Mouse (Mus musculus): ENCODE results near the gene Slc34a1. TPM values are rescaled to one million over a fixed set of nuclear protein-coding genes. Genes with fewer than 3 reads are reported as not detected.

The Slc34a1 gene
- total RNA-seq, 2 experiments from 2014 or later, result 0.15 TPM; not detected in 1

GRCm38 (mm10) chr13:55381790-55382189, 16.2 kb upstream of the Slc34a1 start:
- Histone ChIP-seq H3K4me3 (no peak overlapping the region), H3K27ac (peak overlapping the region; percentile 90)
- DNase-seq (ENCODE audit: low spot score in 2 of 2), result peak; percentile 71 to 83
- no peak for TF ChIP-seq CTCF (conservative IDR thresholded peaks at IDR 0.05)

- TF ChIP-seq CTCF (conservative IDR thresholded peaks at IDR 0.05), result no peak
- H3K27ac ChIP-seq, result no peak overlapping the region
- DNase-seq (ENCODE audit: low spot score in 2 of 2), result no peak
- H3K4me3 ChIP-seq, result no peak overlapping the region
Observed at GRCm38 (mm10) chr13:55390644-55391043, 7.3 kb upstream of the Slc34a1 start.

DNA sequence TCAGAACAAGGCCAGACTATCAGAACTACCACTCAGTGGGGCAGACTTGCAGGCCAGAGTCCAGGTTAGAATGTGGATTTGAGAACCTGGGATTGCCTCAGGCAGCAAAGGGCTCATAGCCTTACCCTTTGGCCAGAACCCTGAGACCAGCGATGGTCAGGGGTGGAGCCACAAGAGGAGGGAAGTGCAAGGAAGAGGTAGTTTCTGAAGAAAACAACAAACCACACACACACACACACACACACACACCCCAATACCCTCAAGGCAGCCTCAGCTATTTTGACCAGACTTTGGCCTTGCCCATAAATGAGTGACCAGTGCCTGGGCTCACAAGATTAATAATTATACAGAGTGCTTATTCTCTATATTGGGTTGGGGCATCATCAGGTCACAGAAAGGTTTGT, 6.4 kb upstream of the Slc34a1 start:
- Histone ChIP-seq H3K4me3 (no peak overlapping the region), H3K27ac (no peak overlapping the region)
- TF ChIP-seq CTCF (conservative IDR thresholded peaks at IDR 0.05), result no peak
- no peak for DNase-seq (ENCODE audit: low spot score in 2 of 2)

DNA sequence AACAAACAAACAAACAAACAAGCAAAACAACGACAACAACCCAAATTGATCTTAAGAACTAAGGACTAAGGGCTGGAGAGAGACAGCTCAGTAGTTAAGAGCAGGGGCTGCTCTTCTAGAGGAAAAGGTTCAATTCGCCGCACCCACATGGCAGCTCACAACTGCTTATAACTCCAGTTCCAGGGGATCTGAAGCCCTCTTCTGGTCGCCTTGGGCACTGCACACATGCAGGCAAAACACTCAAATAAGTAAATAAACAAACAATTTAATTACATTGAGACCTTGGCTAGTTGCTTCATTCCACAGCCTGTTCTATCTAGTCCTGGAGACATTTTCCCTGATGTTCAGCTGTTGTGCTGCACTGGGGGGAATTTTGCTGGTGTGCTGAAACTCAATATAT, 5.1 kb upstream of the Slc34a1 start:
- no peak overlapping the region for H3K27ac ChIP-seq
- no peak overlapping the region for H3K4me3 ChIP-seq
- TF ChIP-seq CTCF (conservative IDR thresholded peaks at IDR 0.05), result peak; percentile 70
- no peak for DNase-seq (ENCODE audit: low spot score in 2 of 2)

DNA sequence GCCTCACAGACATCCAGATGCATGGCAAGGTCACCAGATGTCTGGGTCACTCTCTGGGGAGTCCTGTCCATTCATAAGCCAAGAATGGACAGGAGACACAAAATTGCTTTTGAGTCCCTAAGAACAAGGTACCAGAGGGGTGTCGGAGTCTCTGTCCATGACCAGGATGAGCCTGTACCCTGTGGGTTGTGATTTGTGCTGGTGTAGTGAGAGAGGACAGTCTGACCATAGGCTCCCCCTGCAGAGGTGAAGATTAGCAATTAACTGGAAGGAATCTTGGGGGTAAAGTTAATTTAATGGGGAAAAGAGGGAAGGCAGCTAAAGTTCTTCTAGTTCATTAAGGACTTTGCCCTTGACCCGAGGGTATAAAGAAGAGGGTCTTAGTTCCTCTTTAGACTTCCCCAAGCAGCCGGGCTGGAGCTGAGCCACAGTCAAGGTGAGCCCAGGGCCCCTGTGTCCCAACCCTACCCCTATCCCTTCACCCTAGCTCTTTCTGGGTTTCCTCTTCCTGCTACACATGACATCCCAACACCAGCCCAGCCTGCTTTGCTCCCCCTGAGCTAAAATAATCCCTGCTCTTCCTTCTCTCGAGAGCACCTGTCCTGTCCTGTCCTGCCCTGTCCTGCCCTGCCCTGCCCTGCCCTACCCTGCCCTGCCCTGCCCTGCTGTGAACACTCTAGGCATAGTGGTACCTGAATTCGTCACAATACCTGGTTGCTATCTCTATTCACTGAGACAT, 1.5 kb downstream of the Slc34a1 start:
- Histone ChIP-seq H3K4me3 (no peak overlapping the region), H3K27ac (no peak overlapping the region)
- TF ChIP-seq CTCF (conservative IDR thresholded peaks at IDR 0.05), result no peak
- no peak for DNase-seq (ENCODE audit: low spot score in 2 of 2)

DNA sequence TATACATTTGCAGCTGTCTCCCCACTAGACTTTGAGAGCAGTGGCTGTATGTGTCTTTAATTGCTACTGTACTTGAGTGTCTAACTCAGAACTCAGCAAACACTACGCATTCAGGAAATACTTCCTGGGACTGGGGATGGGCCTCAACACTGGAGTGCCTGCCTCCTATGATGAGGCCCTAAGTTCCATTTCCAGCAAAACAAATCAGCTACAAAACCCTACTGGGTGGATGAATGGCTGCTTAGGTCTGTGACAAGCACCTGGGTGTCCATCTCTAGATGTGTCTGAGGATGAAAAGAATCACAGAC, 2.0 kb downstream of the Slc34a1 start:
- no peak for TF ChIP-seq CTCF (conservative IDR thresholded peaks at IDR 0.05)
- no peak overlapping the region for H3K4me3 ChIP-seq

DNA sequence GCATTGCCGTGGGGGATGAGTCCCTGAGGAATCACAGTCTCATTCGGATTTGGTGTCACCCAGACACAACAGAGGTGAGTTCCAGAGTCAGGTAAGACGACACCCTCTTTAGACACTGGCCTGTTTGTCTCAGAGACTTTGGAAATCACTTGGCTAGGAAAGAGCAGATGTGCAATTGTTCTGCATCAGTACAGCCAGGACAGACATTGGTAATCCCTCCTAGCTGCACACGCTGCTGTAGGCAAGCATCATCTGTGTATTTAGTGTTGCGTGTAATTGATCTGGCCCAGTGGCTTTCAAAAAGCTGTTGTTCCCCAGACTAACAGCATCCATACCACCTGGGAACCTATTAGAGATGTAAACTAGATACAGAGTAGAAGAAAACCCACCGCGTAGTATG, 5.3 kb downstream of the Slc34a1 start:
- peak overlapping the region; percentile 81; the same call in 1 of the 2 replicates for H3K27ac ChIP-seq
- DNase-seq (ENCODE audit: low spot score in 2 of 2), result no peak
- no peak for TF ChIP-seq CTCF (conservative IDR thresholded peaks at IDR 0.05)
- H3K4me3 ChIP-seq, result no peak overlapping the region

More for the DNA sequence above, 2.0 kb downstream of the Slc34a1 start:
- no peak for DNase-seq (ENCODE audit: low spot score in 2 of 2)
- no peak overlapping the region for H3K27ac ChIP-seq

GRCm38 (mm10) chr13:55403935-55404852, 6.2 kb downstream of the Slc34a1 start:
- no peak for TF ChIP-seq CTCF (conservative IDR thresholded peaks at IDR 0.05)
- Histone ChIP-seq H3K4me3 (no peak overlapping the region; the same call in 1 of the 2 replicates), H3K27ac (peak overlapping the region; percentile 81)
- DNase-seq (ENCODE audit: low spot score in 2 of 2), result peak in 1 of 2 experiments; percentile 58

DNA sequence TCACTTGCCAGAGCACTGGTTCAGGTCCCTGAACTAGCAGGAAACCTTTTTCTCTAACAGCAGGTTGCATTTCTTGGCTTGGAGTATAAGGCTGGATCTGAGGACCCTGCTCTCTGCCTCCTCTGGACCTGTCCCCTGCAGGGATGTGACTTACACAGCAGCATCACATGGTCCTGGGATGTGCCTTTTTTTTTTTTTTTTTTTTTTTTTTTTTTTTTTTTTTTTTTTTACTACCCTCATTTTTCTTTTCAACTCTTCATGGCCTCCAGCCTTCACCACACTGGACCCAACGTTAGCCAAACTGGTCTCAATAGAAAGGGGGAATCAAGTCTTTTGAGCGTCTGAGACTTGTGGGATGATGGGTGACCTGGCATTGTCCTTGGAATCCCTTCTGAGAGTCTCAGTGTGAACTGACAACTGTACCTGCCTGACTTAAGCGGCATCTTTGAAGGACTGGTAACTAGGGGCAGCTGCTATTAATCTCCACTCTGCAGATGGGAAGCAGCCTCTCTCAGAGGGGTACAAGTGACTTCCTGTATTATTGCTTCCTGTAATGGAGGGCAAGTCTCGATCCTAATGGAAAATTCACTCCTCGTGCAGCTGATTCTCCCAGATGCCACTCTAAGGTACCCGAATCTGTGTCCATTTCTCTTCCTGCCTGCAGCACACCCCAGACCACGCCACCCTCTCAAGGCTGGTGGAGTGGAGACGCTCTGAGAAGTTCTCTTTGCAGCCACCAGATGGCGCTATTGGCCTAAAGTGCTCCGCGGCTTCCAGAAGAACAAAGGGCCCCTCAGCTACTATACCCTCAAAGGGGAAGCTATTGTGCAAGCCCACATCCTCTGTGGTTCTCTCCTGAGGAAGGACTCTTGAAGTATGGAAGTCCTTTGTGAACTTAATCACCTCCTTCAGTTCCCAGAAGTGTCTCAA, 7.1 kb downstream of the Slc34a1 start:
- DNase-seq (ENCODE audit: low spot score in 2 of 2), result peak; percentile 82 to 83
- Histone ChIP-seq H3K27ac (peak overlapping the region; percentile 81), H3K4me3 (no peak overlapping the region)
- peak; percentile 99 for TF ChIP-seq CTCF (conservative IDR thresholded peaks at IDR 0.05)

DNA sequence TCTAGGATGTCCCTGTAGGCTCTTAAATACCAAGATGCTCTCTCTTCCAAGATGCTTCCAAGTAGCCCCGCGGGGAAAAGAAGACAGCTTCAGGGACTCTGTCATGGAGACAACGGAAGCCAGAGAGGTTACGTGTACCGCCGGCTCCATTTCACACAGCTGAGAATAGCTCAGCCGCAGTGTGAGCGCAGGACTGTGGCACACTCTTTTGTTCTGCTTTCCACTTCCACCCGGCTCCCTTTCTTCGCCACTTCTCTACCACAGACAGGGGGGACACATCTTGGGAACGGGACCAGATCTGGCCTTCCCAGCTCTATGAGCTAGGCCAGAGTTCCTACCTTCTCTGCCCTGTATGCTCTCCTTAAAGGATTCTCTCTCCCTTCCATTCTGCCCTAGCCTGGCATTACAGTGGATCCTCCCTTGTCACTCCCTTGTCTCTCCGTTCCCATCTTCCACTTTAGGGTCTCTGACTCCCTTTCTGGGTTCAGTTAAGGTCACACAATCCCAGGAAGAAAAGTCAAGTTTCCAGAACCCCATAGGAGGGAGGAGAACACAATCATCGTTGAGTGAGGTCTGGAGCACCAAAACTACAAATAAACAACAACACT, 7.9 kb downstream of the Slc34a1 start:
- no peak for TF ChIP-seq CTCF (conservative IDR thresholded peaks at IDR 0.05)
- DNase-seq (ENCODE audit: low spot score in 2 of 2), result no peak
- Histone ChIP-seq H3K27ac (peak overlapping the region; percentile 81), H3K4me3 (no peak overlapping the region)

DNA sequence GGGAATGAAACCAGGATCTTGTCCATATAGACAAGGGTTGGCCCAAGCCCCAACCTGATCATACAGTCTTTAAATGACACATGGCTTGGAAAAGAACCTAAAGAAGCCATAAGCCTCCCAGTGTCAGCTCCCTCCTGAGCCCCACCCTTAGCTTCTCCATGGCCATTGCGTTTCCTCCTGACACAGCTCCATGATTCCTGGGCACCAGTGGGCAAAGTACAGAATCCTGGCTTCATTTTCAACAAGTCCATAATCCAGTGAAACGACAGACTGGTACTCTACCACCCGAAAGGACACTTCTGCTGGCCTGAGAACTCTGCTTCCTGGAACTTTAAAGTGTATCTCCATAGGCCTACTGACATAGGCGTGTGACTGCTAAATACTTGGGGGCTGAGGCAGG, 9.4 kb downstream of the Slc34a1 start:
- no peak for DNase-seq (ENCODE audit: low spot score in 2 of 2)
- TF ChIP-seq CTCF (conservative IDR thresholded peaks at IDR 0.05), result no peak

DNA sequence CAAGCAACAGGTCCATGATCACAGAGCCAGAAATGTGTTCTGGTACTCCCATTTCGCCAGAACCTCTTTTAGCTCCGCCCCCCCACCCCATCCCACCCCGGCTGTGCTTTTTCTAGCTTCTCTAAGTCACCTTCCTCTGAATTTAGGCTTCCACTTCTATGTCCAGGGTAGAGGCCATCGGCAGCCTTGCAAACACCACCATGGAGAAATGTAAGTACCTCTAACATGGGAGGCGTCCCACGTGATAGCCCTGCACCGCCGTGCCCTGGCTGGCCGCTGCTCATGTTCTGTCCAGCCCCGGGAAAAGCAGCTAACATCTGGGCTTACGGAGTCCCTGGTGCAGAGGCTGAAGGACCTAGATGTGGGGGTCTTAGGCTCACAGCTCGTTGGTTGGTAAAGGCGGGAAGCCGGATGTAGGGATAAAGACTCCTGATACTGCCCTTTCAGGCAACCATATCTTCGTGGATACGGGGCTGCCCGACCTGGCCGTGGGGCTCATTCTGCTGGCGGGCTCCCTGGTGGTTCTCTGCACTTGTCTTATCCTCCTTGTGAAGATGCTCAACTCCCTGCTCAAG, 10.6 kb downstream of the Slc34a1 start:
- no peak overlapping the region for H3K4me3 ChIP-seq
- DNase-seq (ENCODE audit: low spot score in 2 of 2), result no peak
- H3K27ac ChIP-seq, result no peak overlapping the region
- no peak for TF ChIP-seq CTCF (conservative IDR thresholded peaks at IDR 0.05)

More for the DNA sequence above, 9.4 kb downstream of the Slc34a1 start:
- H3K4me3 ChIP-seq, result no peak overlapping the region
- no peak overlapping the region for H3K27ac ChIP-seq
